In the genomic region with DNA sequence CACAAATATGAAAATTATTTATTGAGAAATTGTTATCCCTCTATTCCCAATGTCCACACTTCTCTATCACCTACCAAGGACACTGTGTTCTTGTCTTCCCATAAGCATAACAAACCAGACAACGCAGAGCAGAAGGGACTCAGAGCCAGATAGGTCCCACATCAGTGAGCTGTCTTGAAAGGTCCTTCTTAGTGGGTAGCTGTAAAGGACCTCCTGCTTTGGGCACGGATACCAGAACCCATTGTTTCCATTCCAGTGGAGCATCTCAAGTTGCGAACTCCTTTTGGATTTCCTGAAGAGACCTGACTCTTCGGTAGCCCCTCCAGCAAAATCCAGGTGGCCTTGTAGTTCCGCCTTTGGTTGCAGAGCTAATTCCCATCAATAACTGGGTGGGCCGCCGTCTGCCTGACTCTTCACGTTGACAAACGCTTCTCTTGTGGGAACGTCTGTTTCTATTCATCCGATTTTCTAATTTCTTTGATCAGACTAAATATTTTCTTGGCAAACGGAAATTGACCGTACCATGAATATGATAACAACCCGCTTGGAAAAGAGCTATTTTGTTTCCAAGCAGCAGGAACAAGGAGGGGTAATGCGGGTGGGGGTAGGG, we compare ENCODE assay signal across 11 mouse cellular contexts. TPM values are rescaled to one million over a fixed set of nuclear protein-coding genes. Genes with fewer than 3 reads are reported as not detected.
DNase-seq lines count a peak whose midpoint lies in the region; ATAC-seq and TF ChIP-seq lines count a peak whose summit lies in the region.
"Had no signal": no experiment of that assay in that cellular context is flagged by ENCODE, and none has a peak within 500 bp of the region (broad histone marks: within the 10 kb centered on the region; RNA-seq: fewer than 3 reads in every experiment).

No protein-coding gene starts in this region.

- peaks cover 22% of the 10 kb centered on the region for H3K4me1 ChIP-seq in forebrain, embryonic 12.5 days
- no peaks in the 10 kb centered on the region for H3K4me1 ChIP-seq in forebrain, embryonic 14.5 days (ENCODE audit: control insufficient read depth, insufficient read depth, low read length)
- peaks cover 30% of the 10 kb centered on the region for H3K4me1 ChIP-seq in kidney, embryonic 15.5 days
- H3K4me1 ChIP-seq in kidney, adult 2 months (ENCODE audit: control insufficient read depth, insufficient read depth, low read length) = no peaks in the 10 kb centered on the region
- H3K4me1 ChIP-seq in liver, embryonic 13.5 days (replicated peaks) = peaks cover 11% of the 10 kb centered on the region
- peaks cover 14% of the 10 kb centered on the region for H3K4me1 ChIP-seq in intestine, embryonic 16.5 days (ENCODE audit: control insufficient read depth, insufficient read depth, low read length)

- no peak for TF ChIP-seq CTCF in kidney, adult 2 months (conservative IDR thresholded peaks at IDR 0.05; ENCODE audit: insufficient read depth, insufficient read length, low read depth, low read length)

- H3K27me3 ChIP-seq in forebrain, embryonic 12.5 days = peaks cover 86% of the 10 kb centered on the region
- H3K27me3 ChIP-seq in forebrain, embryonic 14.5 days (replicated peaks; ENCODE audit: control insufficient read depth, insufficient read depth, low read length) = peaks cover 70% of the 10 kb centered on the region
- peaks cover 86% of the 10 kb centered on the region for H3K27me3 ChIP-seq in kidney, embryonic 15.5 days
- H3K27me3 ChIP-seq in kidney, adult 2 months (replicated peaks; ENCODE audit: control insufficient read depth, insufficient read depth, low read length) = peaks cover 7% of the 10 kb centered on the region
- H3K27me3 ChIP-seq in liver, embryonic 13.5 days = peaks cover 85% of the 10 kb centered on the region
- H3K27me3 ChIP-seq in intestine, embryonic 16.5 days (replicated peaks; ENCODE audit: control insufficient read depth, insufficient read depth, low read length) = peaks cover 74% of the 10 kb centered on the region

- no peak overlapping the region for H3K9ac ChIP-seq in forebrain, embryonic 12.5 days
- no peak overlapping the region for H3K9ac ChIP-seq in forebrain, embryonic 14.5 days (ENCODE audit: low read length)
- no peak overlapping the region for H3K9ac ChIP-seq in kidney, embryonic 15.5 days
- no peak overlapping the region for H3K9ac ChIP-seq in liver, embryonic 13.5 days
- no peak overlapping the region for H3K9ac ChIP-seq in intestine, embryonic 16.5 days (ENCODE audit: low read depth, low read length)

- peak overlapping the region; percentile 55; the same call in 1 of the 2 replicates for H3K4me2 ChIP-seq in forebrain, embryonic 12.5 days
- no peak overlapping the region for H3K4me2 ChIP-seq in forebrain, embryonic 14.5 days (ENCODE audit: low read length)
- peak overlapping the region; percentile 95 for H3K4me2 ChIP-seq in kidney, embryonic 15.5 days
- H3K4me2 ChIP-seq in liver, embryonic 13.5 days = peak overlapping the region; percentile 70; the same call in 1 of the 2 replicates
- H3K4me2 ChIP-seq in intestine, embryonic 16.5 days (ENCODE audit: low read depth, low read length) = no peak overlapping the region

- H3K27ac ChIP-seq in forebrain, embryonic 12.5 days = no peak overlapping the region
- H3K27ac ChIP-seq in forebrain, embryonic 14.5 days (ENCODE audit: low read depth, low read length) = no peak overlapping the region
- H3K27ac ChIP-seq in kidney, embryonic 15.5 days = no peak overlapping the region
- H3K27ac ChIP-seq in kidney, adult 2 months (ENCODE audit: insufficient read depth, low read depth, low read length) = no peak overlapping the region
- H3K27ac ChIP-seq in liver, embryonic 13.5 days = no peak overlapping the region
- H3K27ac ChIP-seq in intestine, embryonic 16.5 days (ENCODE audit: low read length) = no peak overlapping the region
- H3K27ac ChIP-seq: left cerebral cortex, adult 2 months; midbrain, embryonic 12.5 days had no signal

- DNase-seq in forebrain, embryonic 14.5 days (ENCODE audit: low spot score) = no peak
- DNase-seq in kidney, adult 2 months = no peak
- DNase-seq in embryo, embryonic 9.5 days (ENCODE audit: extremely low spot score) = peak; percentile 34
- DNase-seq in liver, embryonic 13.5 days = no peak
- DNase-seq in left cerebral cortex, adult 8-10 months (ENCODE audit: low spot score in 2 of 2) = no peak
- DNase-seq: cerebellum, adult 9-10 months had no signal

- TF ChIP-seq POLR2A in kidney, adult 2 months (IDR thresholded peaks at IDR 0.05; ENCODE audit: low read depth, low read length) = no peak

- H3K4me3 ChIP-seq in forebrain, embryonic 12.5 days (replicated peaks) = no peak overlapping the region; the same call in 1 of the 2 replicates
- no peak overlapping the region for H3K4me3 ChIP-seq in forebrain, embryonic 14.5 days (ENCODE audit: low read depth, low read length)
- H3K4me3 ChIP-seq in kidney, embryonic 15.5 days (replicated peaks) = no peak overlapping the region
- no peak overlapping the region for H3K4me3 ChIP-seq in kidney, adult 2 months (ENCODE audit: insufficient read depth, low read depth, low read length)
- H3K4me3 ChIP-seq in liver, embryonic 13.5 days (replicated peaks) = no peak overlapping the region
- H3K4me3 ChIP-seq in intestine, embryonic 16.5 days (ENCODE audit: low read length) = no peak overlapping the region; the same call in 1 of the 2 replicates

- H3K36me3 ChIP-seq in forebrain, embryonic 12.5 days (replicated peaks) = no peaks in the 10 kb centered on the region
- no peaks in the 10 kb centered on the region for H3K36me3 ChIP-seq in forebrain, embryonic 14.5 days (ENCODE audit: control insufficient read depth, insufficient read depth, low read length)
- no peaks in the 10 kb centered on the region for H3K36me3 ChIP-seq in kidney, embryonic 15.5 days
- H3K36me3 ChIP-seq in kidney, adult 2 months (ENCODE audit: control insufficient read depth, insufficient read depth, low read length) = no peaks in the 10 kb centered on the region
- H3K36me3 ChIP-seq in liver, embryonic 13.5 days = no peaks in the 10 kb centered on the region
- H3K36me3 ChIP-seq in intestine, embryonic 16.5 days (ENCODE audit: control insufficient read depth, insufficient read depth, low read length) = no peaks in the 10 kb centered on the region
- H3K36me3 ChIP-seq: midbrain, embryonic 12.5 days had no signal

- whole genome bisulfite sequencing in forebrain, embryonic 12.5 days = 8% methylated on average over 15 of the region's 15 CpGs
- 10% methylated on average over 15 of the region's 15 CpGs for WGBS in forebrain, embryonic 14.5 days
- 21% methylated on average over 15 of the region's 15 CpGs for WGBS in kidney, embryonic 15.5 days
- 49% methylated on average over 15 of the region's 15 CpGs for WGBS in kidney, adult 2 months
- WGBS in liver, embryonic 13.5 days (ENCODE audit: insufficient replicate concordance) = 25% methylated on average over 15 of the region's 15 CpGs
- WGBS in intestine, embryonic 16.5 days = 17% methylated on average over 15 of the region's 15 CpGs

- no peak for ATAC-seq in forebrain, embryonic 12.5 days (ENCODE audit: low FRiP score)
- ATAC-seq in forebrain, embryonic 14.5 days = no peak
- no peak for ATAC-seq in kidney, embryonic 15.5 days (replicated peaks; ENCODE audit: low FRiP score)
- no peak for ATAC-seq in liver, embryonic 13.5 days (ENCODE audit: low read depth)
- ATAC-seq in intestine, embryonic 16.5 days = no peak

- no peaks in the 10 kb centered on the region for H3K9me3 ChIP-seq in forebrain, embryonic 12.5 days
- H3K9me3 ChIP-seq in forebrain, embryonic 14.5 days (replicated peaks; ENCODE audit: control insufficient read depth, low read length) = no peaks in the 10 kb centered on the region
- H3K9me3 ChIP-seq in kidney, embryonic 15.5 days (replicated peaks) = no peaks in the 10 kb centered on the region
- H3K9me3 ChIP-seq in liver, embryonic 13.5 days (replicated peaks) = no peaks in the 10 kb centered on the region
- H3K9me3 ChIP-seq in intestine, embryonic 16.5 days (ENCODE audit: control insufficient read depth, low read length) = no peaks in the 10 kb centered on the region
- H3K9me3 ChIP-seq: midbrain, embryonic 12.5 days had no signal

RNA-seq across cellular contexts. Expression of gene Six1, which starts 1.0 kb away (rescaled TPM):
- 8.5 and 11.0 TPM in 2 replicates for polyA plus RNA-seq in forebrain, embryonic 12.5 days (2016; fragmentation: Nextera tagmentation; extraction: Ambion mirVana)
- polyA plus RNA-seq in forebrain, embryonic 14.5 days (2014; fragmentation: Nextera tagmentation; extraction: Ambion mirVana) = 0.36 and 0.52 TPM in 2 replicates
- 1.9 and 2.3 TPM in 2 replicates for polyA plus RNA-seq in kidney, embryonic 15.5 days (2015; fragmentation: Nextera tagmentation; extraction: Ambion mirVana)
- polyA plus RNA-seq in kidney, adult 2 months (2012; rRNA removed) = 0.35 and 0.53 TPM in 2 replicates
- polyA plus RNA-seq in liver, embryonic 13.5 days (2015; fragmentation: Nextera tagmentation; extraction: Ambion mirVana) = 0.30 and 0.55 TPM in 2 replicates
- not detected in 2 replicates for polyA plus RNA-seq in intestine, embryonic 16.5 days (2015; fragmentation: Nextera tagmentation; extraction: Ambion mirVana)
- under 1 TPM in 3 of 4 experiments, not detected in 1; 0.25 to 0.70 (median 0.65) TPM for total RNA-seq in left cerebral cortex, adult 8-10 months (2022)

RNA-seq across cellular contexts. Expression of gene Six4, which starts 58.6 kb away (rescaled TPM):
- polyA plus RNA-seq in forebrain, embryonic 12.5 days (2016; fragmentation: Nextera tagmentation; extraction: Ambion mirVana) = 3.2 and 4.0 TPM in 2 replicates
- polyA plus RNA-seq in forebrain, embryonic 14.5 days (2014; fragmentation: Nextera tagmentation; extraction: Ambion mirVana) = 0.39 and 0.43 TPM in 2 replicates
- polyA plus RNA-seq in kidney, embryonic 15.5 days (2015; fragmentation: Nextera tagmentation; extraction: Ambion mirVana) = 4.2 and 4.5 TPM in 2 replicates
- 0.78 and 0.81 TPM in 2 replicates for polyA plus RNA-seq in kidney, adult 2 months (2012; rRNA removed)
- polyA plus RNA-seq in liver, embryonic 13.5 days (2015; fragmentation: Nextera tagmentation; extraction: Ambion mirVana) = 0.05 TPM in 2 replicates
- 0.20 and 0.24 TPM in 2 replicates for polyA plus RNA-seq in intestine, embryonic 16.5 days (2015; fragmentation: Nextera tagmentation; extraction: Ambion mirVana)
- total RNA-seq in left cerebral cortex, adult 8-10 months (2022) = 1 to 10 TPM; 2.1 to 2.4 (median 2.2) TPM

Comparison
In these comparisons a context has a peak if more than half of its experiments do, and no peak if none do; other contexts are left out.
1. H3K4me2 ChIP-seq: peak in forebrain, embryonic 12.5 days (single experiment), kidney, embryonic 15.5 days (single experiment) and liver, embryonic 13.5 days (single experiment); none in forebrain, embryonic 14.5 days (single experiment) and intestine, embryonic 16.5 days (single experiment).